Mouse (Mus musculus): Measurements from ENCODE around the gene Etv4.

The Etv4 gene

DNA sequence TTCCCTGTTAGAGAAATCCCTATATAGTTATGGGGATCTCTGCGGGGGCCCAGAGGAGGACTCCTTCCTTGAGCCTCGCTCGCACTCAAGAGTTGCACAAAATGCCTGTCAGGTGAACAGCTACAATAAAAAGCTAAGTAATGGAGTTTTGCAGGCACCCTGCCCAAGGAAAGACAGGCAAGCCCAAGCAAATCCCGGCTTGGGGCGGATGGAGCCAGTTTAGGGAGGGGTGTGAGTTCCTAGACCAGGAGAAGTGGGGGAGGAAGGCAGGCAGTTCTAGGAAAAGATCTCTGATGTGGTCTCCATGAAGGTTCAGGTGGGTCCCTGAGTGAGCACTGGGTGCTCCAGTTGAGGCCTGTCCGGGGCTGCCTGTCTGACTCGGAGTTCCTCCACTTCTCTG lies 1.5 kb upstream of the Etv4 start:
- no peak for DNase-seq (ENCODE audit: low read depth)

DNA sequence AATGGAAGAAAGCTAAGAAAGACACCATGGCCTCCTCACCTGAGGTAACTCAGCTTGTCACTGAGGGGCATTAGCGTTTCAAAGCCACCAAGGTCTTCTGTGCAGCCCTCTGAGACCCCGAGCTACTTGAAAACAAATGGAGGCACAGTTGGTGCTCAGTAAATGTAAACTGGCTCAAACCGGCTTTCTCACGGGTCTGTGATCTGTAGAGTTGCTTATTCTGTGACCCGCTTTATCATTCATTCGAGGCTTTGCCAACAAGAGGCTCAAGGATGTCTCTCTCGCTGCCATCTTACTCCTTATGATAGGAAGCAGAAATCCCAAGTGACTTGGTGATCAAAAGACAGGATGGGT lies 658 bp upstream of the Etv4 start:
- no peak for DNase-seq (ENCODE audit: low read depth)

DNA sequence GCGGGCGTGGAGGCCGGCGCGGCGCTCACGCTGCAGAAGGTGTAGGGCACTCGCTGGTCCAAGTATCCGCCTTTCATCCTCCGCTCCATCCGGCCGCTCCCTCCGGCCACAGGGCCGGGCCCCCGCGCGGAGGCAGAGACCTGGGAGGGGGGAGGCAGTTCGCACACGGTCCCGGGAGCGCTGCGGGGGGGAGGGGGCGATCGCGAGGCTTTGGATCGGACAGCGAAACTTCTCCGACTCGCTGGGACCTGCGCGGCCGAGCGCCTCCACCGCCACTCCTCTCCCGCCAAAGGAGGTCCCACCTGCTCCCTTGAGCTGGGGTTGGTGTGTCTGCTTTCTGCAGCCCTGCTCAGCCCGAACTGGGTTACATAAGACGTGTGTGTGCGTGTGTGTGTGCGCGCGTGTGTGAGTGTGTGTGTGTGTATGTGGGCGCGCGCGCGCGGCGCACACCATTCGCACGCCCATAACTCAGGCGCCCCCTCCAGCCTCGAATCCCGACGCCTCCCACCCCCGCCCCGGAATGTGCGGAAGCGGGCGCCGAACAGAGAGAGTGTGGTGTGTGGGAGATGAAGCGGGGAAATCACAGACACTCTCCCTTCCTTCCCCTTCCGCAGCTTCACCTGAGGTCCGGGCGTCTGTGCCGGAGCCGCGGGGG lies 556 bp downstream of the Etv4 start:
- DNase-seq (ENCODE audit: low read depth) = peak; percentile 44

DNA sequence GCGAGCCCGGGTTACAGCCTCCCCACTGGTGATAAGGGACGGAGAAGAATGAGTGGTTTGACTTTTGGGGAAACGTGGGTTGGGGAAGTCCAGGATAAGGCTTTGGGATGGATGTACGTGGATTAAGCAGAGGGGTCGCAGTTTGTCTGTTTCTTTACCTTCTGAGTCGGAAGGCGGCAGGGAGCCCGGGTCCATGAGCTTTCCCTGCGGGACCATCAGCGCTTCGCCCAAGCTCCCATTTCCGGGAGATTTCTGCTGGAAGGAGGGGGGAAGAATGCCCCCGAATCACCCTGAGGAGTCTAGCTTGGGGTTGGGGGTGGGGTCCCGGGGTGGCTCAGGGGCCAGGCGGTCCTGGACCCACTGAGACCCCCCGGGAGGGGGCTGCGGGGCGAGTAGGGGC lies 1.1 kb downstream of the Etv4 start:
- no peak for DNase-seq (ENCODE audit: low read depth)

DNA sequence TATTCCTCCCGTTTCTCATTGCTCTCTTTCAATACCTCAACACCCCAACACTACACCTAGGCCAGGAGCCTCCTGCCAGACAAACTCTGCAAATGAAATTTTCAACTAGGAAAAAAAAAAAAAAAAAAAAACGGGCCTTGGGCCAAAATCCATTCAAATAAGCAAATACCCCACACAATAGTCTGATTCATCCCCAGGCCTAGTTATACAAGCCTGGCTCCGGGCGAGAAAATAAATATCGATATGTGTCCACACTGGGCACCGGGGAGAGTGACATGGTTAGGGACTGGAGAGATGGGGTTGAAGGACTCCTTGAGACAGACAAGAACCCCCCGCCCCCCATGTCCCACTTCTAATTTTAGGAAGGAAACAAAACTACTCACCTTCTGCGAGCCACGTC lies 1.6 kb downstream of the Etv4 start:
- DNase-seq (ENCODE audit: low read depth) = peak; percentile 70

DNA sequence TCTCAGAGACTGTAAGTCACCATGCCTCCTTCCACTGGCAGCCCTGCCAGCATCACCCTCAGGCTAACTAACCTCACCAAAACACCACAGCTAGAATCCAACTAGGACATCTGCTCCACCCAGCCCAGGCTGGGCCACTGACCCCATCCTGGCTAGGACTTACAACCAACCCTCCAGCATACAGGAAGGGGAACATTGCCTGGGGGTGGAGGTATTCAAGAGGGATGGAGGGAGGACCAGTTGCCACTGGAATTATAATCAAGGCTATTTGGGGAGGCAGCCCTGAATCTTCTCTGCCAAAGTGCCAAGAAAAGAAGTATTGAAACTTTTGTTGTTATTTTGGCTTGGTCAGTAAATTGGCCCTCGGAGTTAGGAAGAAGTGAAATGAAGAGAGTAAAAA lies 2.0 kb downstream of the Etv4 start:
- no peak for DNase-seq (ENCODE audit: low read depth)

DNA sequence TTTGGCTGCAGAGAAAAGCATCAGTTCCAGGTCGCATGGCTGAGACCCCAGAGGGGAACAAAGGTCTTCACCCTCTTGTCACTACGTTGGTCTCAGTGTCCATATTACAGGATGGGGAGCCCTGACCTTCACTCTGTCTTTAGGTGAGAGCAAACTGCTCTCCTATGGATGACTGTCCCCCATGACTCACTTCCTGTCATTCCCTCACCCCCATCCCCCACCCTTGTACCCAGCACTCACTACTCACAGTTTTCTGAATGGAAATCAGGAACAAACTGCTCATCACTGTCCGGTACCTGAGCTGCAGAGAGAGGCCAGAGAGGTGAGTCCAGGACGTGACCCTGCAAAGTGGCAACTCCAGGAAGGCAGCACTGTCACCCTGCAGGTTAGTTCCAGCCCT lies 8.3 kb downstream of the Etv4 start:
- no peak for DNase-seq (ENCODE audit: low read depth)

DNA sequence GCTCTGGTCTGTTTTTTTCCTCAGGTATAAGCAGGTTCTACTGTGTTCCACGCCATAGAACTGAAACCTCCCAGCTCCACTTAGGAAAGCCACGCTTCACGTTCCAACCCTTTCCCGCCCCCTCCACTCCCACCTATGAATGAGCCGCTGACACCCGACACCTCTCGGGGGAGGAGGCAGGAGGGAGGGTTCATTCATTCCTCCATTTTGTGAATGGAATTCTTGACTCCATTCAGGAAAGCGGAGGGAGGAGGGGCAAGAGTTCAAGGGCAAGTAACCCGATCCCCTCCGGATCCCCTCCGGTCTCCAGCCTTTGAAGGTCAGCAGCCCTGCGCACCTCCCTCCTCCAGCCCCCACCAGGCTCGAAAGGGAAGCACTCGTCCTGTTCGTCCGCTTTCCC lies 12.7 kb downstream of the Etv4 start:
- DNase-seq (ENCODE audit: low read depth) = peak; percentile 83

GRCm38 (mm10) chr11:101772027-101772426 lies 13.1 kb downstream of the Etv4 start:
- DNase-seq (ENCODE audit: low read depth) = no peak

GRCm38 (mm10) chr11:101770266-101770665 lies 14.9 kb downstream of the Etv4 start:
- DNase-seq (ENCODE audit: low read depth) = no peak

DNA sequence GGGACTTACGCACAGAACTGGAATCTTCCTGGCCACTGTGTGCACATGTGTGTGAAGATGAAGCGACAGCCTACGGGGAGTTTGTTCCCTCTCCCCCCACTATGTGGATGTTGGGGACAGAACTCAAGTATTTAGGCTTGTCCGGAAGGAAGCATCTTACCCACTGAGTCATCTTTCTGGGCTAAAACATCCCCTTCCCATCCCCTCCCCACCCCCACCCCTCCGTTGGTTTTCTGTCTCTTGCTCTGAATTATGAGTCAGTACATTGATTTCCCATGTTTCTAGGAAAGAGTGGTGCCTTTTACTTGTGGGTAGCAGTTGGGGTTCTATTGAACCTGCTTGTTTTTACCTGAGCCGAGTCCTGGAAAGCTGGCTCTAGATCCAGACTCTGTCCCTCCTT lies 16.4 kb downstream of the Etv4 start:
- DNase-seq (ENCODE audit: low read depth) = peak; percentile 55

DNA sequence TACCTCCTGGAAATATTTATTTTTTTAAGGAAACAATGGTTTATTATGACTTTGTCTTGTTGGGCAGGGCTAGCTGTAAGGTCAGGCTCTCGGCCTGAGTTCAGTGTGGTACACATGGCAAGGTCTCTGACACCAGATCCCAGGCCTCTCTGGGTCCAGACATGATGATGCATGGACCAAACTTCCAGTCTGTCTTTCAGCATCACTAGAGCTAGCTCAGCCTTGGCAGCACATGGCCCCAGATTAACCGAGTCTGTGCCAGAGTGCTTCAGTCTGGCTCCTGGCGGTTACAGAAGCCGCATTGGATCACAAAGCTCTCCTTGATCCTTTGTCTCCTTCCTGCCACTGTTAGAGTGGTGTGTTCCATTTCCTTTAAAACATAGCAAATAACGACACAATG lies 17.8 kb downstream of the Etv4 start:
- no peak for DNase-seq (ENCODE audit: low read depth)

GRCm38 (mm10) chr11:101764546-101764945 lies 20.6 kb downstream of the Etv4 start:
- no peak for DNase-seq (ENCODE audit: low read depth)

GRCm38 (mm10) chr11:101763723-101764122 lies 21.4 kb downstream of the Etv4 start:
- DNase-seq (ENCODE audit: low read depth) = peak; percentile 86

- no peak for DNase-seq (ENCODE audit: low read depth)
These were observed 25.6 kb downstream of the Etv4 start for GRCm38 (mm10) chr11:101759530-101759929.

- DNase-seq (ENCODE audit: low read depth) = no peak
These were observed 26.7 kb downstream of the Etv4 start for GRCm38 (mm10) chr11:101758431-101758830.

DNA sequence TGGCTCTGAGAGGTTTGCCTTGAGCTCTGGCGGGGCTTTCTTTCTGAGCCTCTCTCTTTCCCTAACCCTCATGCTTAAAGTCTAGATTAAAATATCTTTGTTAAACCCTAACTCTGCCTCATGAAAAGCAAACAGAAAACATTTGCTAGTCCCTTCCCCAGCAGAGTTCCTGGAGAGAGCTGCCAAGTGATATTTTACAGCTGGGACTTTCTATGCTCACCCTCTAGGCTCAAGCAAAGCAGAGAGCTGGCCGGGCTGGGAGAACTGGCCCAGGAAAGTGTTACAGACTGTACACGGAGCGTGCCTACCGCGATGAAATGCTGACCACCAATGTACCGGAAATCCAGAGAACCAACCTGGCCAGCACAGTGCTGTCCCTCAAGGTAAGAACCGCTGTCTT lies 27.8 kb downstream of the Etv4 start:
- DNase-seq (ENCODE audit: low read depth) = no peak

- peak; percentile 27 for DNase-seq (ENCODE audit: low read depth)
These were observed 28.6 kb downstream of the Etv4 start for GRCm38 (mm10) chr11:101756616-101757015.

DNA sequence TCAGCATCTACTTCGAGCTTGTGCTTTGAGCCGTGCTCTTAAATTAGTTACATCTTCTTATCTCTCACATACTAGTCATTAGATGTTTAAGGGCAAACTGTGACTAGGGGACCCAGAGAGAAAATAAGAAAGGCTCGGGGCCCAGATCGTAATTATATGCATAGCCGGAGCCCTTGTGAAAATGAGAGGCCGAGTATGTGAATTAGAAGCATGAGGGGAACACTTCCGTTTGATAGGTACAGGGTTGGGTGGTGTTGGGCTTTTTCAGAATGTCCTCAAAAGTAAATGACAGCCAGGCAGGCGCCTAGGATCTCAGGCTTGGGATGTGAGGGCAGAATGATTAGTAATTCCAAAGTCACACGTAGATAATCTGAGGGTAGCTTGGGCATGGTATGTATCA lies 51.6 kb downstream of the Etv4 start:
- DNase-seq (ENCODE audit: low read depth) = no peak

- DNase-seq (ENCODE audit: low read depth) = peak; percentile 99
These were observed 52.4 kb downstream of the Etv4 start, which contains the start of gene Dhx8 for GRCm38 (mm10) chr11:101732518-101733440. TSS of gene Dhx8 (plus strand) at chr11:101732919.

DNA sequence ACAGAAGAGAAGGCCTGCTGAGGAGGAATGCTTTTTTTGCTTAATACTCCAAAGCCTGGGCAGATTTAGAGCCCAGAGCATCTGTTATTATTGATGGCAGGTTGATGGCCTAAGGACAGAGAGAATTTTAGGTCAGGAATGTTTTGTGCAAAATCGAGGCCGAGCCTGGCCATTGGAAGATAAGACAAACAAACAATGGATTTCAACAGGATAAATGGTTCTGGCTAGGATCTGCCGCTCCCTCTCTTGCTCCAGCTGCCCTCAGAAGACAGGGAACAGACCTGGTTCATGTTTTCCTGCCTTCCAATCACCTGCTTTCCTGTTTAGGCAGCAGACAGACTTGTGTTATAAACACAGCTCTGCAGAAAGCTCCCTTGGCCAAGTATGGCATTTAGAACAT lies 55.9 kb downstream of the Etv4 start:
- DNase-seq (ENCODE audit: low read depth) = no peak

GRCm38 (mm10) chr11:101726765-101727164 lies 58.4 kb downstream of the Etv4 start:
- DNase-seq (ENCODE audit: low read depth) = no peak

- peak; percentile 40 for DNase-seq (ENCODE audit: low read depth)
These were observed 60.1 kb downstream of the Etv4 start for GRCm38 (mm10) chr11:101725043-101725442.
